Mouse (Mus musculus) layer of hippocampus, adult 2 months (tissue): ENCODE data around the gene Tfap2e. TPM values are rescaled to one million over a fixed set of nuclear protein-coding genes. Genes with fewer than 3 reads are reported as not detected.

ENCODE experiments used
- DNase-seq, 2 experiments: peaks; one replicate each; pipeline ENCODE4 v3.0.0; 2022; ENCODE audit warnings: low spot score in 2 of 2
- H3K27ac ChIP-seq: fragments of 200-600 bp; 2 replicates; pipeline ENCODE4 v1.8.1; 2022
- H3K4me3 ChIP-seq: fragments of 200-600 bp; 2 replicates; pipeline ENCODE4 v1.8.1; 2022; ENCODE audit warnings: mild to moderate bottlenecking
- CTCF ChIP-seq: fragments of 200-600 bp; conservative IDR thresholded peaks from 2 replicates; pipeline ENCODE4 v1.8.1; 2022; ENCODE audit warnings: antibody characterized with exemption, mild to moderate bottlenecking, moderate library complexity
- total RNA-seq, 2 experiments: library from RNA; stranded (reverse); gene quantifications; 2 replicates each; pipeline ENCODE4 v1.2.3; 2021

Gene Tfap2e
- total RNA-seq, 2 experiments from 2014 or later: 0.18 TPM; not detected in 1

DNA sequence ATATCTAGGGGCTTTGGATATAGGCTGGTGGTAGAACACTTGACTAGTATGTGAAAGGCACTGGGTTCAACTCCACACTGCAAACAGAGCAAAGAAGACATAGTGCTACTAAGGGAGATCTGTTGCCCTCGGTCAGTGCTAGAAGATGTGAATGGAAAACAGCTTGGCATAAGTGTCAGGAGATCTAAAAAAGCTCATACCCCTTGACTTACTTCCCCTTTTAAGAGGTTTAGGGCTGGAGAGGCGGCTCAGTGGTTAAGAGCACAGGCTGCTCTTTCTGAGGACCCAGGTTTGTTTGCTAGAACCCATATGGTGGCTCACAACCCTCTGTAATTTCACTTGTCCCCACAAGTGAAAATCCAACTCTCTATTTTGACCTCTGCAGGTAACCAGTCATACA lies 23.4 kb upstream of the Tfap2e start:
- no peak overlapping the region for H3K27ac ChIP-seq
- H3K4me3 ChIP-seq: no peak overlapping the region
- DNase-seq: no peak
- no peak for TF ChIP-seq CTCF

- DNase-seq: no peak
- no peak for TF ChIP-seq CTCF
- Histone ChIP-seq H3K27ac (no peak overlapping the region), H3K4me3 (no peak overlapping the region)
Measured at GRCm38 (mm10) chr4:126758299-126758698, 22.3 kb upstream of the Tfap2e start.

- peak; percentile 50 to 62 for DNase-seq
- TF ChIP-seq CTCF: no peak
- Histone ChIP-seq H3K27ac (peak overlapping the region; percentile 97), H3K4me3 (no peak overlapping the region)
Measured at GRCm38 (mm10) chr4:126756766-126757165, 20.7 kb upstream of the Tfap2e start.

DNA sequence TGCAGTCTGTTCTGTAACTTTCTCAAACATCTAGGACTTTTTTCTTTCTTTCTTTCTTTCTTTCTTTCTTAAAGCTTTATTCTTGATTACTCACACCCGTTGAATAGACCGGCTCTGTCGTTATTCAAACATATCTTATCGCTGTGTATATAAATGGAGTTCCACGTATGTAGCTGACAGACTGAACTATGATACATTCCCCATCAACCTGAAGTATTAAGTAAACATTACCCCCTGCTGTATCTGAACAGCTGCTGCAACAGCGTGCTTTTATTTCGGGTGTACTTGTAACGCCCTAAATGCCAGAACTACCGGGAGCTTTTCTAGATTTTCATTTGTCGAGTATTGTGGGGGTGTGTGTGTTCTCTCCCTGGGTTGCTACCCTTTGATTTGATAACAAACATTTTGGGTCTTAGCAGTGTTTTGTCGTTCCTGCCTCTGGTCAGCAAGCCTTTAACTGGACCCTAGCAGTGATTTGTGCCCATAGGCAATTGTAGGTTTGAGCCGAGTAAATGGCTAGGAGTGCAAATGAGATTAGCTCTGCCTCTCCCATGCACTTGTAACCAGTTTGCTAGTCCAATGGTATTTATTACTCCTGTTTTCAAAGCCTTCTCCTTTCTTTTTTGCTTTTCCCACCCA lies 18.8 kb upstream of the Tfap2e start:
- TF ChIP-seq CTCF: no peak
- Histone ChIP-seq H3K4me3 (peak overlapping the region; percentile 72), H3K27ac (peak overlapping the region; percentile 97)
- DNase-seq: no peak

DNA sequence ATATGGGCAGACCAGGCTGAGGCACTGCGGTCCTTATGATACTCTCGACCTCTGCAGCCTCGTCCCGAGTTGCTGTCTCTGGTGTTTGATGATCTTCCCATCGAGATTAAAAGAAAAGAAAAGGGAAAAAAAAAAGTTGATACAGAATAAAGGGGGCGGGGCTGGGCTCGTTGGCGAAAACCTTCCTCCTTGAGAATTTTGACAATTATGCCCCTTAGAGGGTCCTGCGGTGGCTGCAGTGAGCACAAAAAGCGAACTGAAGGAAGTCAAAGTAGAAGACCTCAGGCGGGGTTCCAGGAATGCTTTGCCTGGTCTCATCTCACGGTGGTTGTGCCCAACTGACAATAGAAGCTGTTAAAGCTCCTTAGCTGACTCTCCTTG lies 18.2 kb upstream of the Tfap2e start:
- Histone ChIP-seq H3K27ac (peak overlapping the region; percentile 97), H3K4me3 (peak overlapping the region; percentile 72)
- DNase-seq: no peak
- TF ChIP-seq CTCF: no peak

- DNase-seq: peak; percentile 96 to 98
- no peak for TF ChIP-seq CTCF
- peak within 1 kb of the TSS; percentile 97 for H3K27ac ChIP-seq
- H3K4me3 ChIP-seq: peak within 1 kb of the TSS; percentile 72
Measured at GRCm38 (mm10) chr4:126753268-126754230, 17.5 kb upstream of the Tfap2e start, which contains the start of the genes Ncdn and AU040320. Gene Ncdn, minus strand, starts transcription at chr4:126753438. Gene AU040320, plus strand, starts transcription at chr4:126753544.

DNA sequence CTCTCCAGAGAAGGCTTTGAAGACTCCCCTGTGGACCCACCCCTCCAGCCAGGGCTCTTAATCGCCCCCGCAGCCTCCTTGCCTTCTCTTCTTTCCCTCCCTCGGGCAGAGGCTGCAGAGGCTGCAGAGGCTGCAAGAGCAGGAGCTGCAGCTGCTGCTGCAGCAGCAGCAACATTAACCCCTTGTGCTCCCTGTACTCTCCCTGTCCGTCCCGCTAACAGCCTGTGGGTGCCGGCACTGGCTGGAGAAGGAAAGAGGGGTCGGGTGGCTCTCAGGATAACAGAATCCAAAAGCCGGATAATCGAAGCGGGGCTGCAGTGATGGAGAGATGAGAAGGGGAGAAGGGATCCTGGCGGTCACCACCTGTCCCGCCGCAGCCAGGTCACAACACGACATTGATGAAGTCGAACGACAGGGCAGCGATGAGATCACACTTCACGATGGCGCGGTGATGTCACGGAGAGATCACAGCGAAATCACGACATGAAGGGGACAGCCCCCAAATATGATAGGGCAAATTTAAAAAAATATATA lies 16.6 kb upstream of the Tfap2e start:
- H3K4me3 ChIP-seq: peak overlapping the region; percentile 72
- peak overlapping the region; percentile 97 for H3K27ac ChIP-seq
- TF ChIP-seq CTCF: no peak
- no peak for DNase-seq

DNA sequence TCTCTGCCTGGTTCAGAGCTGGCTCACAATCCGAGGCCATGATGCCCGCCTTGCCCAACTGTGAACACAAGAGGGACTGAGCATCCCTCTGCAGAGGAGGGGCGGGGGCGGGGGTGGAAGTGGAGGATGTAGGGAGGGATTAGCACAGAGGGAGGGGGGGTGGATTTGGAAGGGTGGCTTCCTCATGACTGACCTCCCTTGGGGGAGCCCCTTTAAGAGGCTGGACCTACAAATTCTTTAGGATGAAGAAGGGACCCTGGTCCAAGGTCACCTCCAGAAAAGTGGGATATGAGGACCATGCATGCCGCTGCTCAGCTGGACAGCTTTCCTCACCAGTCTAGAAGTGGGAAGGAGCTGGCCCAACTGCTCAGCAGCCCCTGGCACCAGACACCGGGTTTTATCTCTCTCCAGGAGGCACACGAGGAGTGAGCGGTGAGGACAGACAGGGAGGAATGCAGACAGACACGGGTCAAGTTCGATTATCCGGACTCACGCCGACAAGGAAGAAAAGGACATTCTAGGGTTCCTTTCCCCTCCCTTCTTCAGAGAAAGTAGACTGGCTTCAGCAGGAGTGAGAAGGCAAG lies 16.1 kb upstream of the Tfap2e start:
- peak overlapping the region; percentile 72 for H3K4me3 ChIP-seq
- DNase-seq: peak in 1 of 2 experiments; percentile 48
- peak; percentile 42 for TF ChIP-seq CTCF
- peak overlapping the region; percentile 97 for H3K27ac ChIP-seq

DNA sequence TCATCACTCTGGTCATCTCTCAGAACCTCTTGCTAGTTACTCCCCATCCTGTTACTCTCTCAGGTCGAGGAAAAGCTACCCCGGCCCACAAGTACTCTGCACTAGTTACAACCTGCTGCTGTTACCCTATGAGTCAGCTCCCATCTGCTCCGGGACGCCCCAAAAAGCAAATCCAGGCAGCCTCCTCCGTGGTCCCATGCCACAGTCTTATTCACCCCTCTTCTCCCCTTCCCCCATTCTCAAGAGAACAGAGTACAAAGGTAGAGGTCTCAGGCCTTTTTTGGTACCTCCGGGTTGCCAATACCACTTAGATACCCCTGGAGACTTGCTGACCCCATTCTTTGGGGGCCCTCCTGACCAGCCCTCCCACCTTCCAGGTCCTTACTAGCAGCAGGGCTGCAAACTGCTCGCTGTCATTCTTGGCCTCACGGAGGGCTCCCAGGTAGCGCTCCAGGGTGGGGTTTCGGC lies 15.6 kb upstream of the Tfap2e start:
- H3K27ac ChIP-seq: peak overlapping the region; percentile 97
- DNase-seq: peak; percentile 61 to 65

DNA sequence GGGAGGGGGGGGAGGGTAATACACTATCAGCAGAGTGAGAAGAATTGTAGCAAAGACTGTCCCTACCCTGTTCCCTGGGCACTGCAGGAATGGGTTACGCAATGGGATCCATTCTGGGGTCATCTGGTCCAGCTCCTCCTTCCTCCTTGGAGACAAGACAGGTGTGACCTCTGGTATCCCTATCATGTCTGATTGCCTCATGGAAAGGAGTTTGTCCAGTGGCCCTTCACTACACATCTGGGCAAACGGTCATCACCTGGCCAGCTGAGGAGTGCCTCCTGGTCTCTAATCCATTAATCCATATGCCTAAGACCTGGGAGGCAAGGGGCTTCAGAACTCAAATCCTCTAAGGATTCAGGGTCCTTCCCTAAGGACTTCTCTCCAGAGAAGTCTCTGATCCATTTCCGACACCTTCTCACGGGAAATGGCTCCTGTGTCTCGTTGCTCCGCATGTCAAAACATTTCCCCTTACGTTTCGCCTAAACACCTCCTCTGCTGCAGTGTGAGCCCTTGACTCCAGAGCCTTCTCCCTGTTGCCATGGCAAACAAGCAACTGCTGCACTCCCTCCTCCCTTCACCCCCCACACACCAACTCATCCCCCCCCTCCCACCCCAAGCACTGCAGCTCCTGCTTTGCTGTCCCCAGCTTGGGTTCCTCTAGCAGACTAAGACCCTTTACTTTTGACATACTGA lies 15.0 kb upstream of the Tfap2e start:
- DNase-seq: peak in 1 of 2 experiments; percentile 37
- no peak for TF ChIP-seq CTCF
- Histone ChIP-seq H3K4me3 (peak overlapping the region; percentile 72), H3K27ac (peak overlapping the region; percentile 97)

More for the DNA sequence above, 15.6 kb upstream of the Tfap2e start:
- TF ChIP-seq CTCF: no peak
- peak overlapping the region; percentile 72 for H3K4me3 ChIP-seq

GRCm38 (mm10) chr4:126750046-126750683 lies 14.1 kb upstream of the Tfap2e start:
- no peak for TF ChIP-seq CTCF
- Histone ChIP-seq H3K27ac (peak overlapping the region; percentile 97), H3K4me3 (peak overlapping the region; percentile 72)
- peak; percentile 66 to 69 for DNase-seq

DNA sequence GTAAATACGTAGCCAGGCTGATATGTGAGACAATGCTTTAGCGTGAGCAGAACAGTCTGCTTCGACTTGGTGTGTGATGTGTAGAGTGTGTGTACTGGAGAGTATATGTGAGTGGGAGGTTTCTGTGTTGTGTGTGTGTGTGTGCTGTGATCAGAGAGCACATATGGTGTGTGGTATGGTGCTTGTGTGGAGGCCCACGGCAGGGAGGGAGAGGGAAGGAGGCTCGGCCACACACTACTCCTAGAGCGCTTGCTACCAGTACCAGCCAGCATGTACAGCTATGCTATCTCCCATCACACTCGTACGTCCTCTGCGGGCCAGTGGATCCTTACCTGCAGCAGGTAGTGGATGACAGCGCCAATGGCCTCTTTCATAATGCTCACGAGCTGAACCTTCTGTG lies 13.5 kb upstream of the Tfap2e start:
- peak overlapping the region; percentile 97 for H3K27ac ChIP-seq
- H3K4me3 ChIP-seq: peak overlapping the region; percentile 72
- DNase-seq: peak; percentile 41 to 56
- TF ChIP-seq CTCF: no peak
